Comparison of ENCODE assay signal across 8 mouse cellular contexts in genomic region chr13:113292975-113293706, GRCm38 (mm10). TPM values are rescaled to one million over a fixed set of nuclear protein-coding genes. Genes with fewer than 3 reads are reported as not detected.
DNase-seq lines count a peak whose midpoint lies in the region; ATAC-seq and TF ChIP-seq lines count a peak whose summit lies in the region.

Gene BC067074, plus strand, starts transcription at chr13:113293159.

- no peak within 1 kb of the TSS for H3K27ac ChIP-seq in bone marrow macrophage, adult 2 months (ENCODE audit: insufficient read depth, low read depth, low read length)

- H3K4me1 ChIP-seq in bone marrow macrophage, adult 2 months (ENCODE audit: control insufficient read depth, insufficient read depth, low read length): no peaks in the 10 kb centered on the region

- peak within 1 kb of the TSS; percentile 3; the same call in 1 of the 2 replicates for H3K4me3 ChIP-seq in bone marrow macrophage, adult 2 months (ENCODE audit: insufficient read depth, low read length)

- TF ChIP-seq POLR2A in bone marrow macrophage, adult 2 months (IDR thresholded peaks at IDR 0.05; ENCODE audit: borderline replicate concordance, low read depth, low read length): no peak

- no peak for TF ChIP-seq CTCF in bone marrow macrophage, adult 2 months (IDR thresholded peaks at IDR 0.05; ENCODE audit: low read depth, low read length)

- peak; percentile 27 to 39 for DNase-seq in cerebellum, postnatal 14 days
- DNase-seq in cerebellum, adult 18-20 months: no peak
- DNase-seq in gastrocnemius, postnatal 4 days (ENCODE audit: low spot score in 2 of 2): peak; percentile 31 to 61
- peak; percentile 68 for DNase-seq in kidney, postnatal 10 days
- DNase-seq in thymus, postnatal 0 days (ENCODE audit: low spot score): peak; percentile 41
- DNase-seq in T-cell, adult 2 months (ENCODE audit: low spot score): no peak

- peak; percentile 56 for ATAC-seq in megakaryocyte-erythroid progenitor cell, adult 5-6 weeks (replicated peaks; ENCODE audit: low FRiP score, low TSS enrichment, poor library complexity, severe bottlenecking)

RNA-seq across cellular contexts. Expression of gene BC067074, which starts in this region (rescaled TPM):
- polyA plus RNA-seq in bone marrow macrophage, adult 2 months (2012; ENCODE audit: insufficient read depth, insufficient read length, missing spikeins): not detected in 2 replicates
- 10 to 100 TPM; 15.3 to 21.3 TPM for total RNA-seq in gastrocnemius, postnatal 4 days (2021)
- not detected in 2 replicates for total RNA-seq in megakaryocyte-erythroid progenitor cell, adult 5-6 weeks (2014; fragmentation: Nextera tagmentation)
- not detected in 2 replicates for total RNA-seq in megakaryocyte-erythroid progenitor cell, adult 5-6 weeks (2017)
- 0.75 and 0.83 TPM in 2 replicates for polyA plus RNA-seq in thymus, postnatal 0 days (2015; fragmentation: Nextera tagmentation; extraction: Ambion mirVana)

Comparison
In these comparisons a context has a peak if more than half of its experiments do, and no peak if none do; other contexts are left out.
1. RNA of gene BC067074 (total RNA-seq): 15.3 to 21.3 TPM in gastrocnemius, postnatal 4 days; not detected in megakaryocyte-erythroid progenitor cell, adult 5-6 weeks; every median in the first group is over 10 times any median in the second.
2. DNase-seq: peak in cerebellum, postnatal 14 days (2 of 2), gastrocnemius, postnatal 4 days (2 of 2) and kidney, postnatal 10 days (single experiment); none in cerebellum, adult 18-20 months (0 of 2) and T-cell, adult 2 months (single experiment).
3. Peak in ATAC-seq in megakaryocyte-erythroid progenitor cell, adult 5-6 weeks; RNA of the gene not detected or under 1 TPM.
4. Peak in DNase-seq in thymus, postnatal 0 days; RNA of the gene not detected or under 1 TPM.